Mouse (Mus musculus): Measurements from ENCODE around the gene Inhba. TPM values are rescaled to one million over a fixed set of nuclear protein-coding genes. Genes with fewer than 3 reads are reported as not detected.

Inhba gene
- polyA plus RNA-seq, 1 experiment from 2014 or later = 11.7 TPM

DNA sequence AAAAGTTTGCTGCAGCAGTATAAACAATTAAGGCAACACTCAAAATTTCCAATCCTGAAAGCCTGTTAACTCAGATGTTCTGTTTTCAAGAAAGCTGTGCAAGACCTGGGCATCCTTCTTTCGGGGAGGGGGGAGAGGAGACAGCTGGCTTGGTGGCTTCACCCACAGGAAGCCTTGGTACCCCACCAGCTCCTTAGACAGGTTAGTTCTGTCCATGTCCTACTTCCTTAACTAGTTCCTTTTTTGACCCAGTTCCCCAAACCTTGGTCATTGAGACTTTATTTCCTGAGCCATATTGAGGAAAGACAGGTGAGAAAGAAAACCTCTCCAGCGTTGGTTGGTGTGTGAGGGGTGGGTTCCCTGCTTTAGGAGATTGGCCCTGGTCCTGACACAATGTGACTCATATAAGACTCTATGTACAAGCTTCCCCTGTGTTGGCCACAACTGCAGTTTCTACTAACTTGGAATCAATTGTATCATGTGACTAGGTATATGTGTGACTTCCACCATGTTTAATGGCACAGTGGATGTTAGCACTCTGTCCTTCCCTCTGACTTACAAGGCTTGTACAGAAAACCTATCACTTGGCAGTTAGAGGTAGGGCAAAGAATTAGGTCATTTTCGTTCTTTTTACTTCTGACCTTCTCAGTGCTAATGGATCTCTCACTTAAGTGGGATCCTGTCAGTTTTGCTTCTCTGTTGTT is 7.3 kb downstream of the Inhba start:
- Histone ChIP-seq H3K4me1 (ENCODE audit: control insufficient read depth, insufficient read depth, low read length) (peaks cover 6% of the 10 kb centered on the region; the same call in 1 of the 2 replicates), H3K27me3 (ENCODE audit: control insufficient read depth, insufficient read depth, low read length) (peaks cover 4% of the 10 kb centered on the region; the same call in 1 of the 2 replicates), H3K27ac (ENCODE audit: low read length) (no peak overlapping the region), H3K9ac (ENCODE audit: low read length) (peak overlapping the region; percentile 72), H3K4me2 (ENCODE audit: low read depth, low read length) (peak overlapping the region; percentile 82), H3K36me3 (ENCODE audit: control insufficient read depth, insufficient read depth) (no peaks in the 10 kb centered on the region), H3K4me3 (ENCODE audit: low read length) (peak overlapping the region; percentile 65), H3K9me3 (replicated peaks; ENCODE audit: control insufficient read depth, low read length) (no peaks in the 10 kb centered on the region)
- 72% methylated on average over 3 of the region's 3 CpGs for WGBS
- ATAC-seq (replicated peaks; ENCODE audit: extremely low read depth, insufficient read depth, low FRiP score) = no peak

- WGBS = 0% methylated on average over 1 of the region's 1 CpGs
- Histone ChIP-seq H3K4me2 (ENCODE audit: low read depth, low read length) (peak overlapping the region; percentile 36), H3K4me1 (ENCODE audit: control insufficient read depth, insufficient read depth, low read length) (peaks cover 6% of the 10 kb centered on the region; the same call in 1 of the 2 replicates), H3K36me3 (ENCODE audit: control insufficient read depth, insufficient read depth) (no peaks in the 10 kb centered on the region), H3K27ac (ENCODE audit: low read length) (peak overlapping the region; percentile 8), H3K9ac (ENCODE audit: low read length) (peak overlapping the region; percentile 6; the same call in 1 of the 2 replicates), H3K9me3 (replicated peaks; ENCODE audit: control insufficient read depth, low read length) (no peaks in the 10 kb centered on the region), H3K4me3 (ENCODE audit: low read length) (peak overlapping the region; percentile 1), H3K27me3 (ENCODE audit: control insufficient read depth, insufficient read depth, low read length) (peaks cover 4% of the 10 kb centered on the region; the same call in 1 of the 2 replicates)
- no peak; the same call in 1 of the 2 replicates for ATAC-seq (replicated peaks; ENCODE audit: extremely low read depth, insufficient read depth, low FRiP score)
Measured at GRCm38 (mm10) chr13:16020659-16021058, 9.0 kb downstream of the Inhba start.

GRCm38 (mm10) chr13:16021181-16021580 is 9.5 kb downstream of the Inhba start:
- Histone ChIP-seq H3K4me1 (ENCODE audit: control insufficient read depth, insufficient read depth, low read length) (peaks cover 6% of the 10 kb centered on the region; the same call in 1 of the 2 replicates), H3K36me3 (ENCODE audit: control insufficient read depth, insufficient read depth) (no peaks in the 10 kb centered on the region), H3K4me2 (ENCODE audit: low read depth, low read length) (peak overlapping the region; percentile 17; the same call in 1 of the 2 replicates), H3K9ac (ENCODE audit: low read length) (0 out of 2 replicates have a peak overlapping the region, but pooled peaks have one; percentile 6), H3K9me3 (replicated peaks; ENCODE audit: control insufficient read depth, low read length) (no peaks in the 10 kb centered on the region), H3K4me3 (ENCODE audit: low read length) (peak overlapping the region; percentile 1), H3K27me3 (ENCODE audit: control insufficient read depth, insufficient read depth, low read length) (no peaks in the 10 kb centered on the region), H3K27ac (ENCODE audit: low read length) (peak overlapping the region; percentile 8)
- no peak for ATAC-seq (replicated peaks; ENCODE audit: extremely low read depth, insufficient read depth, low FRiP score)
- 34% methylated on average over 6 of the region's 6 CpGs for WGBS

DNA sequence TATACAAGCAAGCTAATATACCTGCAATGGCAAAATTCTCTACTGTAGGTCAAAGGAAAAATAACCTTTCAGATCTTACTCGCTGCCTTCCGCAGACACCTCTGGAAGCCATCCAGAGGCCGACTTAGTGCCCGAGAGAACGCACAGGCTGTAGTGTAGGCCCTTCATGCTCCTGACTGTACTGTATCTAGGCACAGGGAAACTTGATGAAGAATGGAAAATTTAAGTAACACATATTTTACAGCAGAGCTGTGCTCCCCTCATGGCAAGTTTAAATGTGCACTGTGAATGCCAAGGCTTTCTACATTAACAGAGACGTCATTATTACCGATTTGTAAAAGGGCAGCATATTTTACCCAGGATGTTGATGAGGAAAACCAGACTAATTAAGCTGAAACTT is 10.2 kb downstream of the Inhba start:
- no peak overlapping the region for H3K27ac ChIP-seq (ENCODE audit: low read length)
- peaks cover 6% of the 10 kb centered on the region; the same call in 1 of the 2 replicates for H3K4me1 ChIP-seq (ENCODE audit: control insufficient read depth, insufficient read depth, low read length)
- H3K9ac ChIP-seq (ENCODE audit: low read length) = no peak overlapping the region
- no peak overlapping the region for H3K4me3 ChIP-seq (ENCODE audit: low read length)
- no peaks in the 10 kb centered on the region for H3K27me3 ChIP-seq (ENCODE audit: control insufficient read depth, insufficient read depth, low read length)
- no peaks in the 10 kb centered on the region for H3K9me3 ChIP-seq (replicated peaks; ENCODE audit: control insufficient read depth, low read length)
- WGBS = 60% methylated on average over 7 of the region's 7 CpGs
- no peaks in the 10 kb centered on the region for H3K36me3 ChIP-seq (ENCODE audit: control insufficient read depth, insufficient read depth)
- peak overlapping the region; percentile 12; the same call in 1 of the 2 replicates for H3K4me2 ChIP-seq (ENCODE audit: low read depth, low read length)
- ATAC-seq (replicated peaks; ENCODE audit: extremely low read depth, insufficient read depth, low FRiP score) = no peak

GRCm38 (mm10) chr13:16022536-16022935 is 10.9 kb downstream of the Inhba start:
- Histone ChIP-seq H3K27me3 (ENCODE audit: control insufficient read depth, insufficient read depth, low read length) (no peaks in the 10 kb centered on the region), H3K9me3 (replicated peaks; ENCODE audit: control insufficient read depth, low read length) (no peaks in the 10 kb centered on the region), H3K9ac (ENCODE audit: low read length) (no peak overlapping the region), H3K36me3 (ENCODE audit: control insufficient read depth, insufficient read depth) (no peaks in the 10 kb centered on the region), H3K27ac (ENCODE audit: low read length) (no peak overlapping the region), H3K4me3 (ENCODE audit: low read length) (no peak overlapping the region), H3K4me2 (ENCODE audit: low read depth, low read length) (no peak overlapping the region), H3K4me1 (ENCODE audit: control insufficient read depth, insufficient read depth, low read length) (peaks cover 6% of the 10 kb centered on the region; the same call in 1 of the 2 replicates)
- ATAC-seq (replicated peaks; ENCODE audit: extremely low read depth, insufficient read depth, low FRiP score) = no peak
- 82% methylated on average over 8 of the region's 8 CpGs for WGBS

DNA sequence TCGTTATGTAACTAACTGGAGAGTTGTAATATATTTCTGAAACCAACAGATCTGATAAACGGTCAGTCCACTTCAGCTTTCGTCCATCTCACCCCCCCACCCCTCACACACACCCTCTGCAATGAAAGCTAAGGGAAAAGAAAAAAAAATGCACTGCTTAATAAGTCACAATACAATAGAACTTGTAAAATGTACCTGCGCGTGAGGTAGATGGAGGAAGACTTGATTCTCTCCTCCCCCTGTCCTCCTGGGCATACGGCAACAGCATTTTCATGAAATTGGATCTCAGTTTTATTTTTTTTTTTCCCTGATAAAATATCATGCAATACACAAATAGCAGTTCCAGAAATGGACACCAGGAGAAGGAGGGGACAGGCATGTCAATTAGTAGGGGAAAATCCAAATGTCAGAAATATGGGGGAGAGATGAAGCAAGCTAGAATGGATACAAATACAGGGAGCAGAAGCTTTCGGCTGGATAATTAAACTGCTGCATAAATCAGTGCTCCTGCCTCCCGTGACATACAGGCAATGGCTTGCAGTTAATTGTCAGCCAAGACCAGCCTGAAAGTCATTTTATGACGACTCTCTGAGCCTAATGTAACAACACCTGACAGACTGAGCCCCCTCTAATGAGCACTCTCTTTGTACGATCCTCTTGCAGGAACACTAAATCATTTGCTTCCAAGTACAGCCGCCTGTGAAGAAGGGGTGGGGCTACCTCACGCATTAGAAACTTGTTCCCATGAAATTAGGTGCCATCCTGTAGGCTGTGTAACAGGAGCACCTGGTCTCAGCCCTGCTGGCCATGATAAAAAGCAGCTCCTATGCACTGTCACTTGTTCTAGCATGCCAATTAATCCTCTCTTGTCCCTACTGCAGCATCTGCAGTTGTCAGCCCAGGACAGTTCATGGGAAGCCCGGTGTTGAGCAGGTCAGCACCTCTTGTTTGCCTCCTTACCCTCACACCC is 11.7 kb downstream of the Inhba start:
- WGBS = 59% methylated on average over 13 of the region's 13 CpGs
- no peaks in the 10 kb centered on the region for H3K36me3 ChIP-seq (ENCODE audit: control insufficient read depth, insufficient read depth)
- no peak overlapping the region for H3K27ac ChIP-seq (ENCODE audit: low read length)
- no peak for ATAC-seq (replicated peaks; ENCODE audit: extremely low read depth, insufficient read depth, low FRiP score)
- no peaks in the 10 kb centered on the region for H3K9me3 ChIP-seq (replicated peaks; ENCODE audit: control insufficient read depth, low read length)
- H3K9ac ChIP-seq (ENCODE audit: low read length) = no peak overlapping the region
- no peak overlapping the region for H3K4me2 ChIP-seq (ENCODE audit: low read depth, low read length)
- no peak overlapping the region for H3K4me3 ChIP-seq (ENCODE audit: low read length)
- no peaks in the 10 kb centered on the region for H3K4me1 ChIP-seq (ENCODE audit: control insufficient read depth, insufficient read depth, low read length)
- H3K27me3 ChIP-seq (ENCODE audit: control insufficient read depth, insufficient read depth, low read length) = no peaks in the 10 kb centered on the region

- WGBS = 55% methylated on average over 5 of the region's 5 CpGs
- no peaks in the 10 kb centered on the region for H3K4me1 ChIP-seq (ENCODE audit: control insufficient read depth, insufficient read depth, low read length)
- H3K27me3 ChIP-seq (ENCODE audit: control insufficient read depth, insufficient read depth, low read length) = no peaks in the 10 kb centered on the region
- no peak for ATAC-seq (replicated peaks; ENCODE audit: extremely low read depth, insufficient read depth, low FRiP score)
- H3K9ac ChIP-seq (ENCODE audit: low read length) = no peak overlapping the region
- H3K9me3 ChIP-seq (replicated peaks; ENCODE audit: control insufficient read depth, low read length) = no peaks in the 10 kb centered on the region
- no peaks in the 10 kb centered on the region for H3K36me3 ChIP-seq (ENCODE audit: control insufficient read depth, insufficient read depth)
- no peak overlapping the region for H3K4me2 ChIP-seq (ENCODE audit: low read depth, low read length)
- H3K27ac ChIP-seq (ENCODE audit: low read length) = no peak overlapping the region
- no peak overlapping the region for H3K4me3 ChIP-seq (ENCODE audit: low read length)
Measured at GRCm38 (mm10) chr13:16030557-16031057, 19.0 kb downstream of the Inhba start.

GRCm38 (mm10) chr13:16032425-16032824 is 20.8 kb downstream of the Inhba start:
- Histone ChIP-seq H3K4me3 (ENCODE audit: low read length) (no peak overlapping the region), H3K4me2 (ENCODE audit: low read depth, low read length) (no peak overlapping the region), H3K27ac (ENCODE audit: low read length) (no peak overlapping the region), H3K27me3 (ENCODE audit: control insufficient read depth, insufficient read depth, low read length) (no peaks in the 10 kb centered on the region), H3K36me3 (ENCODE audit: control insufficient read depth, insufficient read depth) (no peaks in the 10 kb centered on the region), H3K9me3 (replicated peaks; ENCODE audit: control insufficient read depth, low read length) (no peaks in the 10 kb centered on the region), H3K9ac (ENCODE audit: low read length) (no peak overlapping the region), H3K4me1 (ENCODE audit: control insufficient read depth, insufficient read depth, low read length) (no peaks in the 10 kb centered on the region)
- ATAC-seq (replicated peaks; ENCODE audit: extremely low read depth, insufficient read depth, low FRiP score) = no peak

Data from heart, embryonic 16.5 days (tissue).